Mouse (Mus musculus) adrenal gland, postnatal 25 days (tissue): ENCODE data around the gene Gckr. TPM values are rescaled to one million over a fixed set of nuclear protein-coding genes. Genes with fewer than 3 reads are reported as not detected.
"Not testable (repeated sequence)": the region's sequence is repeated elsewhere in the genome, so short reads cannot be mapped to it uniquely, and the experiment has no call there.

Experiments
- DNase-seq: peaks from one replicate; pipeline ENCODE4 v3.0.0; 2021; ENCODE audit warnings: mixed read lengths
- total RNA-seq: library from RNA; stranded (reverse); gene quantifications from 2 replicates; pipeline ENCODE4 v1.2.3, GENCODE M21; 2021

The Gckr gene
- total RNA-seq, 1 experiment from 2014 or later, result 0.55 TPM

- peak; percentile 10 for DNase-seq
These were observed 2.2 kb upstream of the Gckr start for GRCm38 (mm10) chr5:31294964-31295605.

GRCm38 (mm10) chr5:31295606-31296141, 1.6 kb upstream of the Gckr start, which contains the start of gene Fndc4:
TSS of gene Fndc4 (minus strand) at chr5:31296080.
- peak; percentile 44 for DNase-seq

GRCm38 (mm10) chr5:31297981-31298380, 738 bp downstream of the Gckr start:
- DNase-seq, result no peak

GRCm38 (mm10) chr5:31298486-31298885, 1.2 kb downstream of the Gckr start:
- DNase-seq, result no peak

- no peak for DNase-seq
These were observed 4.6 kb downstream of the Gckr start for GRCm38 (mm10) chr5:31301866-31302265.

- DNase-seq, result no peak
These were observed 5.8 kb downstream of the Gckr start for GRCm38 (mm10) chr5:31303093-31303492.

GRCm38 (mm10) chr5:31312806-31313205, 15.6 kb downstream of the Gckr start:
- DNase-seq, result no peak

GRCm38 (mm10) chr5:31322776-31323175, 25.5 kb downstream of the Gckr start:
- no peak for DNase-seq

GRCm38 (mm10) chr5:31324085-31324484, 26.8 kb downstream of the Gckr start:
- no peak for DNase-seq

GRCm38 (mm10) chr5:31326850-31327249, 29.6 kb downstream of the Gckr start:
- no peak for DNase-seq

GRCm38 (mm10) chr5:31328255-31328654, 31.0 kb downstream of the Gckr start:
- DNase-seq, result peak; percentile 40

- DNase-seq, result not testable (repeated sequence)
These were observed 60.3 kb downstream of the Gckr start for GRCm38 (mm10) chr5:31357586-31357985.

- no peak for DNase-seq
These were observed 63.7 kb downstream of the Gckr start for GRCm38 (mm10) chr5:31360955-31361354.

Other genes with a start within 250 kb of the Gckr start
- gene Atraid, start 249.1 kb upstream of the Gckr start, total RNA-seq, result 136 and 139 TPM in 2 replicates
- gene Slc5a6, start 248.5 kb upstream of the Gckr start, total RNA-seq, result 26.4 and 32.1 TPM in 2 replicates
- 28.3 and 29.1 TPM in 2 replicates for gene Cad, start 242.7 kb upstream of the Gckr start, total RNA-seq
- not detected in 2 replicates for gene Dnajc5g, start 191.2 kb upstream of the Gckr start, total RNA-seq
- not detected in 2 replicates for gene Slc30a3, start 189.2 kb upstream of the Gckr start, total RNA-seq
- not detected in 2 replicates for gene Trim54, start 180.7 kb upstream of the Gckr start, total RNA-seq
- gene Ucn, start 158.6 kb upstream of the Gckr start, total RNA-seq, result not detected in 2 replicates
- gene Mpv17, start 143.2 kb upstream of the Gckr start, total RNA-seq, result 60.3 and 66.6 TPM in 2 replicates
- gene Gm29609, start 117.5 kb upstream of the Gckr start, total RNA-seq, result 3.2 and 3.5 TPM in 2 replicates
- gene Gtf3c2, start 117.3 kb upstream of the Gckr start, total RNA-seq, result 67.1 and 82.5 TPM in 2 replicates
- gene Snx17, start 104.2 kb upstream of the Gckr start, total RNA-seq, result 97.6 and 99.5 TPM in 2 replicates
- gene Eif2b4, start 104.0 kb upstream of the Gckr start, total RNA-seq, result 45.2 and 52.6 TPM in 2 replicates
- gene Zfp513, start 95.1 kb upstream of the Gckr start, total RNA-seq, result 28.4 and 34.3 TPM in 2 replicates
- 105 and 137 TPM in 2 replicates for gene Ppm1g, start 76.8 kb upstream of the Gckr start, total RNA-seq
- 80.5 and 107 TPM in 2 replicates for gene Nrbp1, start 56.6 kb upstream of the Gckr start, total RNA-seq
- not detected in 2 replicates for gene Gm9970, start 56.2 kb upstream of the Gckr start, total RNA-seq
- gene Krtcap3, start 45.8 kb upstream of the Gckr start, total RNA-seq, result 5.2 and 5.3 TPM in 2 replicates
- 39.9 and 46.1 TPM in 2 replicates for gene Ift172, start 6.3 kb upstream of the Gckr start, total RNA-seq
- 4.1 and 6.7 TPM in 2 replicates for gene Fndc4, start 1.4 kb upstream of the Gckr start, total RNA-seq
- gene Zfp512, start 155.0 kb downstream of the Gckr start, total RNA-seq, result 25.4 and 29.5 TPM in 2 replicates
- gene 4930548H24Rik, start 188.3 kb downstream of the Gckr start, total RNA-seq, result not detected in 2 replicates
- 20.5 and 30.4 TPM in 2 replicates for gene Gpn1, start 197.3 kb downstream of the Gckr start, total RNA-seq
- gene Slc4a1ap, start 229.6 kb downstream of the Gckr start, total RNA-seq, result 35.7 and 38.4 TPM in 2 replicates
- 16.3 and 23.0 TPM in 2 replicates for gene Supt7l, start 230.4 kb downstream of the Gckr start, total RNA-seq